Mouse (Mus musculus): ENCODE data around the gene Cep112. TPM values are rescaled to one million over a fixed set of nuclear protein-coding genes. Genes with fewer than 3 reads are reported as not detected.
"Not testable (repeated sequence)": the region's sequence is repeated elsewhere in the genome, so short reads cannot be mapped to it uniquely, and the experiment has no call there.

The Cep112 gene
- total RNA-seq, 2 experiments from 2014 or later: 1.6 to 1.8 TPM

GRCm38 (mm10) chr11:108798398-108798797, 373.4 kb downstream of the Cep112 start:
- no peak for DNase-seq (ENCODE audit: low spot score)

- DNase-seq (ENCODE audit: low spot score): no peak
Measured at GRCm38 (mm10) chr11:108799695-108800094, 374.7 kb downstream of the Cep112 start.

- DNase-seq (ENCODE audit: low spot score): no peak
Measured at GRCm38 (mm10) chr11:108804030-108804429, 379.0 kb downstream of the Cep112 start.

- no peak for DNase-seq (ENCODE audit: low spot score)
Measured at GRCm38 (mm10) chr11:108805947-108806346, 381.0 kb downstream of the Cep112 start.

GRCm38 (mm10) chr11:108809626-108810025, 384.6 kb downstream of the Cep112 start:
- no peak for DNase-seq (ENCODE audit: low spot score)

- DNase-seq (ENCODE audit: low spot score): no peak
Measured at GRCm38 (mm10) chr11:108821771-108822170, 396.8 kb downstream of the Cep112 start.

GRCm38 (mm10) chr11:108822257-108822656, 397.3 kb downstream of the Cep112 start:
- no peak for DNase-seq (ENCODE audit: low spot score)

GRCm38 (mm10) chr11:108827321-108827720, 402.3 kb downstream of the Cep112 start:
- no peak for DNase-seq (ENCODE audit: low spot score)

GRCm38 (mm10) chr11:108828374-108829025, 403.5 kb downstream of the Cep112 start:
- no peak for DNase-seq (ENCODE audit: low spot score)

GRCm38 (mm10) chr11:108836706-108837105, 411.7 kb downstream of the Cep112 start:
- DNase-seq (ENCODE audit: low spot score): no peak

GRCm38 (mm10) chr11:108840195-108840594, 415.2 kb downstream of the Cep112 start:
- DNase-seq (ENCODE audit: low spot score): no peak

GRCm38 (mm10) chr11:108842765-108843164, 417.8 kb downstream of the Cep112 start:
- DNase-seq (ENCODE audit: low spot score): no peak

GRCm38 (mm10) chr11:108845971-108846370, 421.0 kb downstream of the Cep112 start:
- peak; percentile 11 for DNase-seq (ENCODE audit: low spot score)

- DNase-seq (ENCODE audit: low spot score): peak; percentile 4
Measured at GRCm38 (mm10) chr11:108846479-108846878, 421.5 kb downstream of the Cep112 start.

GRCm38 (mm10) chr11:108851771-108852170, 426.8 kb downstream of the Cep112 start:
- DNase-seq (ENCODE audit: low spot score): no peak

GRCm38 (mm10) chr11:108857254-108857653, 432.3 kb downstream of the Cep112 start:
- no peak for DNase-seq (ENCODE audit: low spot score)

- no peak for DNase-seq (ENCODE audit: low spot score)
Measured at GRCm38 (mm10) chr11:108857678-108858338, 432.8 kb downstream of the Cep112 start.

- DNase-seq (ENCODE audit: low spot score): no peak
Measured at GRCm38 (mm10) chr11:108858339-108858804, 433.4 kb downstream of the Cep112 start.

- no peak for DNase-seq (ENCODE audit: low spot score)
Measured at GRCm38 (mm10) chr11:108858846-108859245, 433.9 kb downstream of the Cep112 start.

GRCm38 (mm10) chr11:108862360-108862759, 437.4 kb downstream of the Cep112 start:
- DNase-seq (ENCODE audit: low spot score): no peak

GRCm38 (mm10) chr11:108865746-108866145, 440.8 kb downstream of the Cep112 start:
- DNase-seq (ENCODE audit: low spot score): no peak

GRCm38 (mm10) chr11:108867538-108867937, 442.5 kb downstream of the Cep112 start:
- no peak for DNase-seq (ENCODE audit: low spot score)

GRCm38 (mm10) chr11:108871284-108871683, 446.3 kb downstream of the Cep112 start:
- not testable (repeated sequence) for DNase-seq (ENCODE audit: low spot score)
